Mouse (Mus musculus) lung, adult 2 months (tissue): ENCODE data around the gene Aldh3a2. TPM values are rescaled to one million over a fixed set of nuclear protein-coding genes. Genes with fewer than 3 reads are reported as not detected.
"Not testable (repeated sequence)": the region's sequence is repeated elsewhere in the genome, so short reads cannot be mapped to it uniquely, and the experiment has no call there.

Experiments used
- DNase-seq: peaks from one replicate; pipeline ENCODE4 v3.0.0; 2022
- H3K4me1 ChIP-seq: fragments of 200-500 bp; 2 replicates; pipeline ENCODE4 v1.6.1; 2011; ENCODE audit warnings: low read length; ENCODE audit not compliant: control insufficient read depth, insufficient read depth
- H3K4me3 ChIP-seq: fragments of 200-500 bp; replicated peaks from 2 replicates; pipeline ENCODE3; 2011; ENCODE audit warnings: low read depth, mild to moderate bottlenecking, control low read depth, low read length; ENCODE audit errors: extremely low read depth
- CTCF ChIP-seq: fragments of 200-500 bp; IDR thresholded peaks from 2 replicates; pipeline ENCODE4 v1.5.1; 2011; ENCODE audit warnings: mild to moderate bottlenecking, low read length, control low read depth; ENCODE audit not compliant: insufficient read depth
- POLR2A ChIP-seq: fragments of 200-500 bp; IDR thresholded peaks from 2 replicates; pipeline ENCODE4 v1.6.1; 2011; ENCODE audit warnings: low read depth, mild to moderate bottlenecking, control low read depth, low read length, borderline replicate concordance; ENCODE audit errors: extremely low read depth
- WGBS: fragments of 180-500 bp; shearing (Covaris S2); methylation state at CpG from one replicate; pipeline ENCODE4 v1.1.7; 2018; 5-methylcytosine and 5-hydroxymethylcytosine counted together
- polyA plus RNA-seq: library from polyadenylated mRNA; depleted of rRNA; stranded (reverse); fragments of >200 nt; gene quantifications from 2 replicates; pipeline ENCODE4 v1.2.3, GENCODE M21; 2012; rRNA removed

Aldh3a2 gene
- 84.6 and 94.5 TPM in 2 replicates for polyA plus RNA-seq

GRCm38 (mm10) chr11:61266551-61267533 is at the start of gene Aldh3a2:
Aldh3a2 (minus strand) TSS chr11:61267464.
- H3K4me3 ChIP-seq: peak within 1 kb of the TSS; percentile 83
- TF ChIP-seq POLR2A: peak; percentile 99
- TF ChIP-seq CTCF: no peak
- DNase-seq: peak; percentile 97
- WGBS: under 1% methylated on average over 58 of the region's 58 CpGs
- H3K4me1 ChIP-seq: no peaks in the 10 kb centered on the region

- TF ChIP-seq POLR2A: no peak
- TF ChIP-seq CTCF: no peak
- 44% methylated on average over 2 of the region's 2 CpGs for WGBS
- Histone ChIP-seq H3K4me1 (no peaks in the 10 kb centered on the region), H3K4me3 (no peak overlapping the region)
- DNase-seq: no peak
Measured at GRCm38 (mm10) chr11:61316864-61317263, 49.6 kb upstream of the Aldh3a2 start.

- TF ChIP-seq POLR2A (no peak), CTCF (no peak)
- no peak for DNase-seq
- H3K4me3 ChIP-seq: no peak overlapping the region
- WGBS: 54% methylated on average over 7 of the region's 7 CpGs
- H3K4me1 ChIP-seq: no peaks in the 10 kb centered on the region
Measured at GRCm38 (mm10) chr11:61310321-61310720, 43.1 kb upstream of the Aldh3a2 start.

GRCm38 (mm10) chr11:61309831-61310230 is 42.6 kb upstream of the Aldh3a2 start:
- no peak overlapping the region for H3K4me3 ChIP-seq
- no peaks in the 10 kb centered on the region for H3K4me1 ChIP-seq
- no peak for TF ChIP-seq POLR2A
- WGBS: 60% methylated on average over 12 of the region's 12 CpGs
- DNase-seq: no peak

GRCm38 (mm10) chr11:61307795-61308194 is 40.5 kb upstream of the Aldh3a2 start:
- no peak for DNase-seq
- WGBS: 42% methylated on average over 7 of the region's 7 CpGs

GRCm38 (mm10) chr11:61305377-61305776 is 38.1 kb upstream of the Aldh3a2 start:
- 70% methylated on average over 4 of the region's 4 CpGs for WGBS
- no peak for DNase-seq
- 0 out of 2 replicates have a peak, but pooled peaks cover 2% of the 10 kb centered on the region for H3K4me1 ChIP-seq
- H3K4me3 ChIP-seq: no peak overlapping the region
- peak; percentile 41 for TF ChIP-seq CTCF
- TF ChIP-seq POLR2A: no peak

More at GRCm38 (mm10) chr11:61307795-61308194, 40.5 kb upstream of the Aldh3a2 start:
- no peak overlapping the region for H3K4me3 ChIP-seq
- no peaks in the 10 kb centered on the region for H3K4me1 ChIP-seq
- TF ChIP-seq POLR2A (no peak), CTCF (no peak)

- 95% methylated on average over 6 of the region's 10 CpGs for WGBS
- DNase-seq, H3K4me3 ChIP-seq, H3K4me1 ChIP-seq: not testable (repeated sequence)
Measured at GRCm38 (mm10) chr11:61304535-61304934, 37.3 kb upstream of the Aldh3a2 start.

- WGBS: 37% methylated on average over 13 of the region's 16 CpGs
- 0 out of 2 replicates have a peak, but pooled peaks cover 2% of the 10 kb centered on the region for H3K4me1 ChIP-seq
- no peak for DNase-seq
- H3K4me3 ChIP-seq: peak overlapping the region; percentile 39
- TF ChIP-seq POLR2A (peak; percentile 28; the same call in 1 of the 2 replicates), CTCF (no peak)
Measured at GRCm38 (mm10) chr11:61300716-61301392, 33.6 kb upstream of the Aldh3a2 start.

- DNase-seq: no peak
- WGBS: 70% methylated on average over 3 of the region's 3 CpGs
- Histone ChIP-seq H3K4me3 (no peak overlapping the region), H3K4me1 (0 out of 2 replicates have a peak, but pooled peaks cover 2% of the 10 kb centered on the region)
- TF ChIP-seq CTCF: no peak
- TF ChIP-seq POLR2A: no peak
Measured at GRCm38 (mm10) chr11:61300205-61300604, 32.9 kb upstream of the Aldh3a2 start.

GRCm38 (mm10) chr11:61297901-61298300 is 30.6 kb upstream of the Aldh3a2 start:
- Histone ChIP-seq H3K4me3 (no peak overlapping the region), H3K4me1 (0 out of 2 replicates have a peak, but pooled peaks cover 2% of the 10 kb centered on the region)
- no peak for DNase-seq
- TF ChIP-seq POLR2A (no peak), CTCF (no peak)
- WGBS: 57% methylated on average over 2 of the region's 2 CpGs

- TF ChIP-seq CTCF: no peak
- no peak for TF ChIP-seq POLR2A
- WGBS: 87% methylated on average over 2 of the region's 2 CpGs
- Histone ChIP-seq H3K4me3 (no peak overlapping the region), H3K4me1 (0 out of 2 replicates have a peak, but pooled peaks cover 2% of the 10 kb centered on the region)
- DNase-seq: no peak
Measured at GRCm38 (mm10) chr11:61297326-61297725, 30.1 kb upstream of the Aldh3a2 start.
